Mouse (Mus musculus) spleen, postnatal 10 days (tissue): ENCODE results near the gene Eif2s2.
"Not testable (repeated sequence)": the region's sequence is repeated elsewhere in the genome, so short reads cannot be mapped to it uniquely, and the experiment has no call there.

Source experiments
- DNase-seq, 2 experiments: peaks; one replicate each; pipeline ENCODE4 v3.0.0; 2021 to 2022; ENCODE audit warnings: low spot score in 2 of 2

Eif2s2 gene

DNA sequence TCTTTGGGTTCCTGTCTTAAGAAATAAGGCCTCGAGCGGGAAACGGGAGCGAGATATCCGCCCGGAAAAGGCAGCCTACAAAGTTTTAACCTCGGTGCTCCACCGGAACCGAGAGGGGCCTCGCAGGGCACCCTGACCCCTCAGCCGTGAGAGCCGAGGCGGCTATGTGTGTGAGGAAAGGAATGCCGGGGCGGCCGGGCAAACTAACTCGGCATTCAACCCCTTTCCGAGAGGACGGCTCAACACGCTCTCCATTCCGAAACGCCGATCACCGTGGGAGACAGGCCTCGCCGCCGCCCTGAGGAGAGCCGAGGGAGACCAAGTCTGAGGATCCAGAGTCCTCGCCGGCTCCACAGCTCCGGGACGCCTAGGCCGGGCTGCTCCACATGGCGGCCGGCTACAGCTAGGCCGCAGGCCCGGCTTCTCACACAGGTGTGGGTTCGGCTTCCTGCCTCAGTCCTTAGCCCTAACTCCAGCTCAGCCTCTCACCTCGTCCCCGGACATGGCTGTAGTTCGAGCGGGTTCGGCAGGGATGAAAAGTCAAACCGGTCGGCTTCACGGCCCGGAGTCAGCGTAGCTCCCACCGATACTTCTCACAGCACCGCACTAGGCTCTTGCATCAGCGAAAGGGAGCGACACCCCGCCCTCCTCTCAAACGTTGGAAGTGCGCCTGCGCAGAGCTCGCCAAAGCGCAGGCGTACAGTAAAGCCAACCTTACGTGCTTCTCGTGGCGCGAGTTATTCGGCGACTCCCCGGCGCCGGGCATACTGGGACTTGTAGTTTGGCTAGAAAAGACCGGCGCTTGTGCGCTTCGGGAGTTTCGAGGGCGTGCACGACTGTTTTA lies at the start of gene Eif2s2:
TSS of gene Eif2s2 (minus strand) at position 735 of the 844 bp plus-strand sequence.
- DNase-seq: peak; percentile 94 to 97

GRCm38 (mm10) chr2:154941952-154942351 lies 49.2 kb upstream of the Eif2s2 start:
- DNase-seq: no peak

GRCm38 (mm10) chr2:154937547-154938390 lies 45.0 kb upstream of the Eif2s2 start:
- no peak for DNase-seq

DNA sequence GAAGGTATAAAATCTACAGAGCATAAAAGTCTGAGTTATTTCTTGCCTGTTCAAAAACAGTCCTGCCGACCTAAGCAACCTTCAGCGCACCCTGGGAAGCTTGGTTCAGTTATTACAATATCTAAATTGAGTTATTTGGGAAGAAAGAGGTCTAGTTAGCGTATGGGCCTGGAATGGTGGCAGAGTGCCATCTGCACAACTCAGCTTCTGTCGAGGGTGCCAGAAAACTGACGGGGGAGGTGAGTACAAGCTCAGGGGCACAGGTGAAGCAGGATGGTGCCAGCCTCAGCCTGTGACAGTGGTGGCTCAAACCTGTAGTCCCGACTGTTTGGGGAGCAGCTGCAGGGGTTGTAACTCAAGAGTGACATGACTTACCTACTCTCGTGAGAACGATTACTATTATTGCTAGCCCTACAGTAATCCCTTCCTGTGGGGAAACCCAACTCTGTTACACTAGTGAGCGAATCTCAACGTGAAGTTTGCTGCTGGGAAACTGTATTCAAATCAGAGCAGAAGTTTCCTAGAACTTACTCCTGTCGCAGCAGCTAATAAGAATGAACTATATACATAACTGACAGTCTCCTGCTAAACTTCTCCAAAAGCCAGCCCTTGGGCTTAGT lies 43.9 kb upstream of the Eif2s2 start:
- DNase-seq: no peak

- DNase-seq: no peak
Observed at GRCm38 (mm10) chr2:154936106-154936505, 43.4 kb upstream of the Eif2s2 start.

- DNase-seq: no peak
Observed at GRCm38 (mm10) chr2:154933884-154934283, 41.1 kb upstream of the Eif2s2 start.

DNA sequence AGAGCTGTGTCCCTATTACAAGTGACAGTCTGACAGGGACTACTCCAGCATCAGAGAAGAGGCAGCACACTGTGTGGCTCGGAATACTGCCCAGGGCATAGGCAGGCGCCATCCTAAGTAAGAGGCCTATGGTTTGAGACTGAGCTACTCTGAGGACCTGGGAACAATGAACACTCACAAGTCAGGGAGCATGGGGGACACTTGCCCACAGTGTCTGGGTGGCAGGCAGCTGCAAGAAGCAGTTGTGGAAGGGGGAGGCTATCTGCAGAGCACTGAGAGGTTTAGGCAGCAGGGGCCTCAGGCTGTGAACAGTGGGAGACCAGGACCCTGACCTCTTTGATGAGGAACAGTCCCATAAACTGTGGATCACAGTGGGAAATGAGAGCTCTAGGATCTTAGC lies 35.6 kb upstream of the Eif2s2 start:
- DNase-seq: no peak

DNA sequence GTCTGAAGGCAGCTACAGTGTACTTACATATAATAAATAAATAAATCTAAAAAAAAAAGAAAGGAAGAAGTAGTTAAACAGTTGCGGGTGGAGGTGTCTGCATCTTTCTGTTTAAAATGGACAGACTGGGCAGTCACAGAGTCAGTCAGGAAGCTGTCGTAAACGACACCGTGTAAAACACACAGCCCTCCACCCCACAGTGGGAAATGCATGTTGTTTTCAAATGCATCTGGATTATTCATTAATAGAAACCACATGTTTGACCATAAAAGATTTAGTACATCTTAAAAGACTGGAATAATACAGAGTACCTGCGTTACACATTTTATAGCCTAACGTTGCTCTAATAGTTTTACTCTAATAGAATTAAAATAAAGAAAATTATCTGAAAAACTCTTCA lies 34.1 kb upstream of the Eif2s2 start:
- no peak for DNase-seq

- no peak for DNase-seq
Observed at GRCm38 (mm10) chr2:154925411-154926031, 32.8 kb upstream of the Eif2s2 start.

DNA sequence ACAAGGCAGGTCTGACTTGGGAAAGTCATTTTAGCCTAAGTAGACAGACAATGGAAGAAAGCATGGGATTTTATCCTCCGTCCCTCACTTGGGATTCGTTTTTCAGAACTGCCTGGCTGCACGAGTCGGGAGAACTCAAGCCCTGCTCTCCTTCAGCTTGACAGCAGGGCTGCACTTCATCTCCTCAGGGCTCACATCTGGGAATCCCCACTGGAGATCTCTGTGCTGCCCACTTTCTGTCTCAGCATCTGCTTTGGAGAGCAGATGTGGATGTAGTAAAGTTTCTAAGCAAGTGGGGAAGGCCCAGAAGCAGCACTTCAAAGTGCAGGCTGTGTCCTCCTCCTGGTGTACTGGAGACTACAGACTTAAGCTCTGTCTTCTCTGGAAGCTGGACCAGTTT lies 29.4 kb upstream of the Eif2s2 start:
- DNase-seq: not testable (repeated sequence)

DNA sequence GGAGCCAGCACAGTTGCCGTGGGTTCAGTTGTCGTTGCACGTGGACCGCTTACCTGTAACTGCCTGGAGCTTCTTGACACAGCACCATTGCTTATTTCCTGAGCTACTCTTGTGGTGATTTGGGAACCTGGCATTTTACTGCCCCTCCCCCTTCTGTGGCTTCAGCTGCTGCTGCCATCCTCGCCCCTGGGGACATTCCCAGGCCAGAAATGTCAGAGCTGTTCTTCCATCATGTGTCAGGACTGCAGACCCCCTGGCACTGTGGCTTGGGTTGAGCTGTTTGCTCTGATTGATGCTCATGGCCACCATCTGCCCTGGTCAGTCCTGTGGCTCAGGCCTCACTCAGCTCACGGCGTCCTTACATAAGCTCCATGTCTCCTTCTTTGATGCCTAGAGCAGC lies 28.2 kb upstream of the Eif2s2 start:
- DNase-seq: no peak

DNA sequence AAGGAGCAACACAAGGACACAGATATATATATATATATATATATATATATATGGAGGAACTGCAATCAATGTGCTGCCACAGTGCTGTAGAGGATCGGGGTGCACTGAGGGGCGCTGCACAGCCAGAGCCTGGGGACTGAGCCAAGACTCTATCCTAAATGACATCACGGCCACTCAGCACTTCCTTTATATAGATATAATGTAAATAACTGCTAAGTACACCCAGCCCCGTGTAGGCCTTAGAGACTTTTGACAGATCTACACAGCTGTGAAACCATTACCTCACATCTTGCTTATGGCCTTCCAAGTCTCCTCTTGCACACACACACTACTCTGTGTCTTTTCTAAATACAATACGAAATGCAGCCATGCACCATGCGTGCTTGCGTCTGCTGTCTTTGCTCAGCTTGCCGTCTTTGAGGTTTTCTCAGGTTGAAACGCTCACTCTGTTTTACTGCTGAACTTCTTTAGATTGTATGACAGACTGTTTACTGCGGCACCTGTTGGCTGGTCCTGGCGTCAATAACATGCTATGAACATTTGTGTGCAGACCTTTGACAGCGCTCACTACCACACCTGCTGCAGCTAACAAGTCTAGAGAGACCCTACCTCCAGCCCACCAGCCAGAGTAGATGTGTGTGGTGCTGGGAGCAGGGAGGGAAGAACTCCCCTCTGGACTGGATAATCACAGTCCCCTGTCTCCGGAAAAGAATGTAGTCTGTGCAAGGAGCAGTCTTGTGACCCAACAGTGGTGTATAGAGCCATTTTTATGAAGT lies 25.3 kb upstream of the Eif2s2 start:
- no peak for DNase-seq

GRCm38 (mm10) chr2:154916547-154916946 lies 23.8 kb upstream of the Eif2s2 start:
- peak in 1 of 2 experiments; percentile 24 for DNase-seq

- no peak for DNase-seq
Observed at GRCm38 (mm10) chr2:154915922-154916541, 23.3 kb upstream of the Eif2s2 start.

DNA sequence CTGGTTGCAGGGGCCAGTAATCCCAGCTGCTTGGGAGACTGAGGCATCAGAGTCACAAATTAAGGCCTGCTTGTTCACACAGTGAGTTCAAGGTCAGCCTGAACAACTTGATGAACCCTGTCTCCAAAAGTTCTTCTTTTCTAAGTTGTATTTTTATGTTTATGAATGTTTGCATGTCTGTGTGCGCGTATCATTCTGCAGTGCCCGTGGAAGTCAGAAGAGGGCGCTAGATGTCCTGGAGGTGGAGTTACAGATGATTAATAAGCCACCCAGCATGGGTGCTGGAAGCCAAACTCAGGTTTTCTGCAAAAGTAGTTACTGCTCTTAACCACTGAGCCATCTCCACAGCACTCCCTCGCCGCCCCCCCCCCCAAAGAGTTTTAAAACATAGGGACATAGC lies 17.1 kb upstream of the Eif2s2 start:
- DNase-seq: peak in 1 of 2 experiments; percentile 48

GRCm38 (mm10) chr2:154908223-154908622 lies 15.5 kb upstream of the Eif2s2 start:
- not testable (repeated sequence) for DNase-seq

DNA sequence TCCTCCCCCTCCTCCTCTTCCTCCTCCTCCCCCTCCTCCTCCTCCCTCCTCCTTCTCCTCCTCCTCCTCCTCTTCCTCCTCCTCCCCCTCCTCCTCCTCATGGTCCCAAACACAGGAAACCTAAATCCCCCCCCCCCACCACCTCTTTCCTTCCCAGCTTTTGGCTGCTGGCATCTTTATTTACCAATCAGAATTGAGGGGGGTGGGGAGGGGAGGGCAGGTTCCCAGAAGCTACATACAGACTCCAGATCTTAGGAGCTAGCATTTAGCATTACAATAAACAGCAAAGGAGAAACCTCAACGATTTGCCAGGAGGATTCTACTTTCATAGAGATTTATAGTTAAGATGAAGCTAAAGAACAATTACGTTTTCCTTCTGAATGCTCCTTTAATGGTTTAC lies 13.1 kb upstream of the Eif2s2 start:
- DNase-seq: no peak

GRCm38 (mm10) chr2:154902111-154902510 lies 9.4 kb upstream of the Eif2s2 start:
- DNase-seq: no peak

DNA sequence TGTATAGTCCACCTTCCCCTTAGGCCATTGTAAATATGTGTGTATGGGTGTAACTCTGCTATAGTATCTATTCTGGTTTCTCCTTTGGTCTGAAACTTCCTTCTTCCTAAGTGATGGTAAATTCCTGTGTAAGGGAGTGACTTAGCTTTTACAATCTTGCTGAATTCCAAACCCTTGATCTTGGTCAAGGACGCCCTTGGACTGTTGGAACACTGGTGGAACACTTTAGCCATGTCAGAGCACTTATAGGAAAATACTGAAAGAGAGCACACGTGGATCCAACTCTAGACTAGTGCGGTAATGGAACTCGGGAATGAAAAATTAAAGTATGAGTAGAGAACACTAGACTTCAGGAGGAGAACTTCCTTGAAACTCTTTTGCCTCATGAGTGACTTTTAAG lies 6.7 kb upstream of the Eif2s2 start:
- DNase-seq: not testable (repeated sequence)

DNA sequence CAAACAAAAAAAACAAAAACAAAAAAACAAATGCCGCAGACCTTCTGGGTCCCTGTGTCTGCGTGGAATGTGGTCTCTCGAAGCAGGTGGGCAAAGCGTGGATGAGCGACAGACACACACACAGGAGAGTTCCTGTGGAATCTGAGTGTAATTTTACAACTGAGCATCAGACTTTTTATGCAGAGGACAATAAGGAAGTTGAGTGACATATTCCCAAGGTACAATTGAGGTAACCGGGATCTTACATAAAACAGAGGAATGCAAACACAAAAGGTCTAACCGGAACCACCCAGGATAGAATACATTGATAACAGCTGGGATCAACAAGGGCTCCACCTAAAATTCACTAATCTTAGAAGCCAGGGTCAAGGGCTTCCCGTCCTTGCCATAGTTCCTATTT lies 6.3 kb upstream of the Eif2s2 start:
- DNase-seq: not testable (repeated sequence)

- no peak for DNase-seq
Observed at GRCm38 (mm10) chr2:154893548-154893947, 813 bp upstream of the Eif2s2 start.
